Mouse (Mus musculus): Measurements from ENCODE around the gene 2900026A02Rik. TPM values are rescaled to one million over a fixed set of nuclear protein-coding genes. Genes with fewer than 3 reads are reported as not detected.

The 2900026A02Rik gene
- polyA plus RNA-seq, 1 experiment from 2014 or later = 6.9 TPM

- Histone ChIP-seq H3K27me3 (ENCODE audit: insufficient read depth, low read length) (no peaks in the 10 kb centered on the region), H3K4me3 (ENCODE audit: low read depth, low read length) (no peak overlapping the region), H3K9me3 (ENCODE audit: low read depth, low read length) (no peaks in the 10 kb centered on the region), H3K27ac (ENCODE audit: low read depth) (no peak overlapping the region), H3K4me1 (ENCODE audit: insufficient read depth) (no peaks in the 10 kb centered on the region; the same call in 1 of the 2 replicates), H3K4me2 (no peak overlapping the region), H3K9ac (no peak overlapping the region), H3K36me3 (ENCODE audit: insufficient read depth) (peaks cover 3% of the 10 kb centered on the region; the same call in 1 of the 2 replicates)
- DNase-seq = no peak
- no peak for ATAC-seq (ENCODE audit: insufficient read depth)
- no peak for TF ChIP-seq CTCF (IDR thresholded peaks at IDR 0.05; ENCODE audit: low read depth)
- whole genome bisulfite sequencing = 78% methylated on average over 12 of the region's 12 CpGs
Observed at GRCm38 (mm10) chr5:113195451-113195850, 25.6 kb downstream of the 2900026A02Rik start.

GRCm38 (mm10) chr5:113193762-113194161 is 27.3 kb downstream of the 2900026A02Rik start:
- Histone ChIP-seq H3K4me2 (no peak overlapping the region), H3K4me1 (ENCODE audit: insufficient read depth) (no peaks in the 10 kb centered on the region), H3K4me3 (ENCODE audit: low read depth, low read length) (no peak overlapping the region), H3K9ac (no peak overlapping the region), H3K9me3 (ENCODE audit: low read depth, low read length) (no peaks in the 10 kb centered on the region), H3K36me3 (ENCODE audit: insufficient read depth) (peaks cover 10% of the 10 kb centered on the region; the same call in 1 of the 2 replicates), H3K27me3 (ENCODE audit: insufficient read depth, low read length) (no peaks in the 10 kb centered on the region), H3K27ac (ENCODE audit: low read depth) (no peak overlapping the region)
- no peak for TF ChIP-seq CTCF (IDR thresholded peaks at IDR 0.05; ENCODE audit: low read depth)
- 87% methylated on average over 18 of the region's 18 CpGs for WGBS
- DNase-seq (no peak), ATAC-seq (ENCODE audit: insufficient read depth) (no peak)

GRCm38 (mm10) chr5:113191901-113192300 is 29.1 kb downstream of the 2900026A02Rik start:
- 74% methylated on average over 14 of the region's 14 CpGs for WGBS
- no peak for ATAC-seq (ENCODE audit: insufficient read depth)

GRCm38 (mm10) chr5:113190558-113190957 is 30.5 kb downstream of the 2900026A02Rik start:
- DNase-seq (no peak), ATAC-seq (ENCODE audit: insufficient read depth) (no peak)
- Histone ChIP-seq H3K4me2 (no peak overlapping the region), H3K36me3 (ENCODE audit: insufficient read depth) (peaks cover 13% of the 10 kb centered on the region; the same call in 1 of the 2 replicates), H3K27ac (ENCODE audit: low read depth) (no peak overlapping the region), H3K4me1 (ENCODE audit: insufficient read depth) (no peaks in the 10 kb centered on the region), H3K27me3 (ENCODE audit: insufficient read depth, low read length) (no peaks in the 10 kb centered on the region), H3K9ac (no peak overlapping the region), H3K9me3 (ENCODE audit: low read depth, low read length) (no peaks in the 10 kb centered on the region), H3K4me3 (ENCODE audit: low read depth, low read length) (no peak overlapping the region)
- 48% methylated on average over 14 of the region's 14 CpGs for WGBS
- no peak for TF ChIP-seq CTCF (IDR thresholded peaks at IDR 0.05; ENCODE audit: low read depth)

More at GRCm38 (mm10) chr5:113191901-113192300, 29.1 kb downstream of the 2900026A02Rik start:
- Histone ChIP-seq H3K27ac (ENCODE audit: low read depth) (no peak overlapping the region), H3K9me3 (ENCODE audit: low read depth, low read length) (no peaks in the 10 kb centered on the region), H3K27me3 (ENCODE audit: insufficient read depth, low read length) (no peaks in the 10 kb centered on the region), H3K4me2 (no peak overlapping the region), H3K36me3 (ENCODE audit: insufficient read depth) (peaks cover 13% of the 10 kb centered on the region; the same call in 1 of the 2 replicates), H3K9ac (no peak overlapping the region), H3K4me1 (ENCODE audit: insufficient read depth) (no peaks in the 10 kb centered on the region), H3K4me3 (ENCODE audit: low read depth, low read length) (no peak overlapping the region)
- DNase-seq = no peak
- TF ChIP-seq CTCF (IDR thresholded peaks at IDR 0.05; ENCODE audit: low read depth) = no peak

GRCm38 (mm10) chr5:113181441-113181840 is 39.6 kb downstream of the 2900026A02Rik start:
- H3K27ac ChIP-seq (ENCODE audit: low read depth) = no peak overlapping the region
- peak; percentile 31 for DNase-seq
- no peaks in the 10 kb centered on the region; the same call in 1 of the 2 replicates for H3K4me1 ChIP-seq (ENCODE audit: insufficient read depth)
- no peaks in the 10 kb centered on the region for H3K36me3 ChIP-seq (ENCODE audit: insufficient read depth)
- ATAC-seq (ENCODE audit: insufficient read depth) = no peak
- TF ChIP-seq CTCF (IDR thresholded peaks at IDR 0.05; ENCODE audit: low read depth) = 0 out of 2 replicates have a peak, but pooled peaks have one; percentile 21
- no peak overlapping the region for H3K4me3 ChIP-seq (ENCODE audit: low read depth, low read length)
- H3K27me3 ChIP-seq (ENCODE audit: insufficient read depth, low read length) = no peaks in the 10 kb centered on the region
- H3K4me2 ChIP-seq = no peak overlapping the region
- 32% methylated on average over 6 of the region's 6 CpGs for WGBS
- H3K9me3 ChIP-seq (ENCODE audit: low read depth, low read length) = no peaks in the 10 kb centered on the region
- no peak overlapping the region for H3K9ac ChIP-seq

GRCm38 (mm10) chr5:113180755-113181154 is 40.3 kb downstream of the 2900026A02Rik start:
- Histone ChIP-seq H3K27ac (ENCODE audit: low read depth) (peak overlapping the region; percentile 93), H3K9ac (peak overlapping the region; percentile 42; the same call in 1 of the 2 replicates), H3K36me3 (ENCODE audit: insufficient read depth) (no peaks in the 10 kb centered on the region), H3K9me3 (ENCODE audit: low read depth, low read length) (no peaks in the 10 kb centered on the region), H3K4me1 (ENCODE audit: insufficient read depth) (no peaks in the 10 kb centered on the region; the same call in 1 of the 2 replicates), H3K4me3 (ENCODE audit: low read depth, low read length) (peak overlapping the region; percentile 26), H3K27me3 (ENCODE audit: insufficient read depth, low read length) (no peaks in the 10 kb centered on the region), H3K4me2 (peak overlapping the region; percentile 58)
- DNase-seq = no peak
- no peak for TF ChIP-seq CTCF (IDR thresholded peaks at IDR 0.05; ENCODE audit: low read depth)
- 77% methylated on average over 15 of the region's 15 CpGs for WGBS
- no peak for ATAC-seq (ENCODE audit: insufficient read depth)

- H3K36me3 ChIP-seq (ENCODE audit: insufficient read depth) = no peaks in the 10 kb centered on the region
- H3K27ac ChIP-seq (ENCODE audit: low read depth) = peak overlapping the region; percentile 93
- ATAC-seq (ENCODE audit: insufficient read depth) (peak; percentile 83), DNase-seq (peak; percentile 97)
- no peaks in the 10 kb centered on the region; the same call in 1 of the 2 replicates for H3K4me1 ChIP-seq (ENCODE audit: insufficient read depth)
- peak overlapping the region; percentile 42 for H3K9ac ChIP-seq
- 2% methylated on average over 30 of the region's 30 CpGs for WGBS
- H3K4me3 ChIP-seq (ENCODE audit: low read depth, low read length) = peak overlapping the region; percentile 26
- H3K27me3 ChIP-seq (ENCODE audit: insufficient read depth, low read length) = no peaks in the 10 kb centered on the region
- no peaks in the 10 kb centered on the region for H3K9me3 ChIP-seq (ENCODE audit: low read depth, low read length)
- peak; percentile 95 for TF ChIP-seq CTCF (IDR thresholded peaks at IDR 0.05; ENCODE audit: low read depth)
- peak overlapping the region; percentile 58 for H3K4me2 ChIP-seq
Observed at GRCm38 (mm10) chr5:113179843-113180682, 41.0 kb downstream of the 2900026A02Rik start.

All from lung, embryonic 14.5 days (tissue).